8 mouse cellular contexts compared by ENCODE assay signal in the genomic region with DNA sequence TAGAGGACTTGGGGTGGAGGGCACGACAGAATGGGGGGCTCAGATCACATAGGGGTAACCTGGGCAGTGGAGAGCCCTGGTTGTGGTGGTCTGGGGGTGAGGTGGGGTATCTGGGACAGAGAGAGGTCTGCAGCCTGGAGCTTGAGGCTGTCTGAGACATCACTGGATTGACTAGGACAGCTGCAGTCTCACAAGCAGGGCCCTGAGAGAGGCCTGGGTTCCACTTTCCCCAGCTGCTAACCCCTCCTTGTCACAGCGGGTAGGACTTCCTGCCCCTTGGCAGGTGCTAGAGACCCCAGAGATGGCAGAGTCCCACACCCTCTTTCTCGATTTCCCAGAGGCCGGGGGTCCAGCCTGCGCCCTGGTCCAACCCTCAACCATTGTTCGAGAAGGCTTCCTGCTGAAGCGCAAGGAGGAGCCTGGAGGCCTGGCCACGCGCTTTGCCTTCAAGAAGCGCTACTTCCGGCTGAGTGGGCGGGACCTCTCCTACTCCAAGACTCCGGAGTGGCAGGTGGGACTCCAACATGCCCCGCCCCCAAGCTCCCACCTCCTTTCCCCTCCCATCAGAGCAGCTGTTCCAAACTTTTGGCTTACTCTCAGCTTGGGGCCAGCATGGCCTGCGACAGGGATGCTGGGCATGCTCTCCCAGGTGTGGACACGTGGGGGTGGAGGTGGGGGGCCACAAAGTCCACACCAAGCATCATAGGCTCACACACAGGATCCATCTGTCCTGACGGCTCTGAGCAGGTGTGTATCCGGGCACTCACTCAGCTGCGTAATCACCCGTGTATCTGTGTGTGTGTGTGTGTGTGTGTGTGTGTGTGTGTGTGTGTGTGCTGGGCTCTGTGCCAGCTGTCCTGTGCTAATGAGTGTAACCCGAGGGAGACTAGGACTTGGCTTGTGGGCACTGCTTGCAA. TPM values are rescaled to one million over a fixed set of nuclear protein-coding genes. Genes with fewer than 3 reads are reported as not detected.
A peak's percentile ranks its signal among the peaks of the same experiment; 100 is the strongest.
DNase-seq lines count a peak whose midpoint lies in the region; ATAC-seq and TF ChIP-seq lines count a peak whose summit lies in the region.

No protein-coding gene starts in this region.

- peak; percentile 50; the same call in 1 of the 2 replicates for ATAC-seq in limb, embryonic 11.5 days (ENCODE audit: insufficient number of reproducible peaks, low FRiP score, low TSS enrichment, low read depth)
- peak; percentile 52 for ATAC-seq in intestine, embryonic 15.5 days
- peak; percentile 22; the same call in 1 of the 2 replicates for ATAC-seq in stomach, embryonic 16.5 days (ENCODE audit: insufficient read depth, low FRiP score)
- ATAC-seq in frontal cortex, adult (ENCODE audit: low TSS enrichment) = no peak

- no peaks in the 10 kb centered on the region for H3K4me1 ChIP-seq in limb, embryonic 11.5 days (ENCODE audit: control insufficient read depth, insufficient read depth, low read length)
- H3K4me1 ChIP-seq in limb, embryonic 10.5 days = peaks cover 15% of the 10 kb centered on the region
- peaks cover 10% of the 10 kb centered on the region for H3K4me1 ChIP-seq in intestine, embryonic 15.5 days (replicated peaks)
- no peaks in the 10 kb centered on the region for H3K4me1 ChIP-seq in stomach, embryonic 16.5 days (ENCODE audit: control insufficient read depth, insufficient read depth, low read length)

- no peak overlapping the region for H3K9ac ChIP-seq in limb, embryonic 11.5 days (ENCODE audit: low read length)
- no peak overlapping the region for H3K9ac ChIP-seq in intestine, embryonic 15.5 days
- no peak overlapping the region for H3K9ac ChIP-seq in stomach, embryonic 16.5 days (ENCODE audit: low read length)

- H3K4me2 ChIP-seq in limb, embryonic 11.5 days (ENCODE audit: low read depth, severe bottlenecking) = no peak overlapping the region
- peak overlapping the region; percentile 26 for H3K4me2 ChIP-seq in intestine, embryonic 15.5 days (replicated peaks)
- H3K4me2 ChIP-seq in stomach, embryonic 16.5 days (ENCODE audit: low read depth, low read length) = no peak overlapping the region

- no peak overlapping the region for H3K4me3 ChIP-seq in limb, embryonic 11.5 days (ENCODE audit: low read depth, low read length)
- H3K4me3 ChIP-seq in limb, embryonic 10.5 days = no peak overlapping the region
- no peak overlapping the region for H3K4me3 ChIP-seq in intestine, embryonic 15.5 days (replicated peaks)
- H3K4me3 ChIP-seq in stomach, embryonic 16.5 days (replicated peaks; ENCODE audit: low read length) = no peak overlapping the region
- H3K4me3 ChIP-seq in gastrocnemius, adult 2 months = no peak overlapping the region

- no peaks in the 10 kb centered on the region; the same call in 1 of the 2 replicates for H3K27me3 ChIP-seq in limb, embryonic 11.5 days (ENCODE audit: control insufficient read depth, insufficient read depth, low read length)
- H3K27me3 ChIP-seq in limb, embryonic 10.5 days (ENCODE audit: low read depth, poor library complexity, severe bottlenecking) = no peaks in the 10 kb centered on the region
- 0 out of 2 replicates have a peak, but pooled peaks cover 4% of the 10 kb centered on the region for H3K27me3 ChIP-seq in intestine, embryonic 15.5 days (replicated peaks)
- no peaks in the 10 kb centered on the region for H3K27me3 ChIP-seq in stomach, embryonic 16.5 days (ENCODE audit: control insufficient read depth, insufficient read depth, low read length)

- peak; percentile 55 for DNase-seq in limb, embryonic 11.5 days (ENCODE audit: low spot score)
- no peak for DNase-seq in limb, embryonic 10.5 days (ENCODE audit: low spot score)
- peak; percentile 47 for DNase-seq in brain, adult 2 months (ENCODE audit: low read depth, low spot score)
- DNase-seq in layer of hippocampus, adult 11-12 months (ENCODE audit: low spot score) = no peak
- DNase-seq in gastrocnemius, adult 2 months = no peak

- H3K9me3 ChIP-seq in limb, embryonic 11.5 days (ENCODE audit: control insufficient read depth, low read length) = no peaks in the 10 kb centered on the region
- no peaks in the 10 kb centered on the region for H3K9me3 ChIP-seq in limb, embryonic 10.5 days (replicated peaks)
- H3K9me3 ChIP-seq in intestine, embryonic 15.5 days = no peaks in the 10 kb centered on the region
- no peaks in the 10 kb centered on the region for H3K9me3 ChIP-seq in stomach, embryonic 16.5 days (replicated peaks; ENCODE audit: control insufficient read depth, low read length)

- 39% methylated on average over 21 of the region's 21 CpGs for WGBS in limb, embryonic 11.5 days
- 38% methylated on average over 20 of the region's 21 CpGs for WGBS in limb, embryonic 10.5 days
- 30% methylated on average over 21 of the region's 21 CpGs for WGBS in intestine, embryonic 15.5 days
- WGBS in stomach, embryonic 16.5 days = 23% methylated on average over 21 of the region's 21 CpGs

- no peak for TF ChIP-seq CTCF in gastrocnemius, adult 2 months (IDR thresholded peaks at IDR 0.05)

- H3K36me3 ChIP-seq in limb, embryonic 11.5 days (ENCODE audit: control insufficient read depth, insufficient read depth, low read length) = no peaks in the 10 kb centered on the region
- H3K36me3 ChIP-seq in limb, embryonic 10.5 days = no peaks in the 10 kb centered on the region
- H3K36me3 ChIP-seq in intestine, embryonic 15.5 days = no peaks in the 10 kb centered on the region
- H3K36me3 ChIP-seq in stomach, embryonic 16.5 days (ENCODE audit: control insufficient read depth, insufficient read depth, low read length) = no peaks in the 10 kb centered on the region

- intact Hi-C loops in gastrocnemius, adult 2 months (cut with DNase I) = loop anchor here (5.0 kb wide), 1 partner anchor 73 kb away; the partner anchor contains the start of gene Oas2

- no peak overlapping the region for H3K27ac ChIP-seq in limb, embryonic 11.5 days (replicated peaks; ENCODE audit: low read depth, low read length)
- H3K27ac ChIP-seq in limb, embryonic 10.5 days = no peak overlapping the region
- H3K27ac ChIP-seq in intestine, embryonic 15.5 days = no peak overlapping the region
- H3K27ac ChIP-seq in stomach, embryonic 16.5 days (ENCODE audit: low read length) = no peak overlapping the region
- H3K27ac ChIP-seq in gastrocnemius, adult 2 months = no peak overlapping the region

RNA-seq across cellular contexts. Expression of gene Rasal1, which starts 25.9 kb away (rescaled TPM):
- polyA plus RNA-seq in limb, embryonic 11.5 days (2014; fragmentation: Nextera tagmentation; extraction: Ambion mirVana) = 0.16 and 0.48 TPM in 2 replicates
- 0.13 and 0.36 TPM in 2 replicates for polyA plus RNA-seq in limb, embryonic 10.5 days (2016; fragmentation: Nextera tagmentation; extraction: Ambion mirVana)
- polyA plus RNA-seq in intestine, embryonic 15.5 days (2015; fragmentation: Nextera tagmentation; extraction: Ambion mirVana) = 0.49 and 1.0 TPM in 2 replicates
- 0.40 and 0.72 TPM in 2 replicates for polyA plus RNA-seq in stomach, embryonic 16.5 days (2015; fragmentation: Nextera tagmentation; extraction: Ambion mirVana)
- not detected for total RNA-seq in gastrocnemius, adult 2 months (2021)

RNA-seq across cellular contexts. Expression of gene Dtx1, which starts 37.2 kb away (rescaled TPM):
- polyA plus RNA-seq in limb, embryonic 11.5 days (2014; fragmentation: Nextera tagmentation; extraction: Ambion mirVana) = 3.0 and 3.5 TPM in 2 replicates
- polyA plus RNA-seq in limb, embryonic 10.5 days (2016; fragmentation: Nextera tagmentation; extraction: Ambion mirVana) = 0.84 and 1.7 TPM in 2 replicates
- polyA plus RNA-seq in intestine, embryonic 15.5 days (2015; fragmentation: Nextera tagmentation; extraction: Ambion mirVana) = 4.1 and 4.3 TPM in 2 replicates
- 2.3 and 3.6 TPM in 2 replicates for polyA plus RNA-seq in stomach, embryonic 16.5 days (2015; fragmentation: Nextera tagmentation; extraction: Ambion mirVana)
- under 1 TPM; 0.45 to 0.54 TPM for total RNA-seq in gastrocnemius, adult 2 months (2021)

RNA-seq across cellular contexts. Expression of gene Cfap73, which starts 40.5 kb away (rescaled TPM):
- polyA plus RNA-seq in limb, embryonic 11.5 days (2014; fragmentation: Nextera tagmentation; extraction: Ambion mirVana) = not detected in 2 replicates
- polyA plus RNA-seq in limb, embryonic 10.5 days (2016; fragmentation: Nextera tagmentation; extraction: Ambion mirVana) = not detected in 2 replicates
- not detected in 2 replicates for polyA plus RNA-seq in intestine, embryonic 15.5 days (2015; fragmentation: Nextera tagmentation; extraction: Ambion mirVana)
- not detected in 2 replicates for polyA plus RNA-seq in stomach, embryonic 16.5 days (2015; fragmentation: Nextera tagmentation; extraction: Ambion mirVana)
- not detected for total RNA-seq in gastrocnemius, adult 2 months (2021)

Comparison
In these comparisons a context has a peak if more than half of its experiments do, and no peak if none do; other contexts are left out.
1. DNase-seq: peak in limb, embryonic 11.5 days (single experiment) and brain, adult 2 months (single experiment); none in limb, embryonic 10.5 days (single experiment), layer of hippocampus, adult 11-12 months (single experiment) and gastrocnemius, adult 2 months (single experiment).